Mouse (Mus musculus): Measurements from ENCODE around the gene Gm5105. TPM values are rescaled to one million over a fixed set of nuclear protein-coding genes. Genes with fewer than 3 reads are reported as not detected.
A peak's percentile ranks its signal among the peaks of the same experiment; 100 is the strongest.

Gm5105 gene
- under 1 TPM in 1 of 2 experiments, not detected in 1; 0.21 TPM for total RNA-seq (2021)

- intact Hi-C loops (cut with DNase I), result loop anchor here (5.0 kb wide), 2 partner anchors 75 to 150 kb away; partner anchors contain the start of genes Lamtor3, Mttp and Trmt10a
- no peak for DNase-seq (ENCODE audit: low spot score in 2 of 2)
Measured at GRCm38 (mm10) chr3:138067288-138067687, at the start of gene Gm5105. Gm5105 (minus strand) TSS chr3:138067388.

- no peak for DNase-seq (ENCODE audit: low spot score in 2 of 2)
- intact Hi-C loops (cut with DNase I), result no loop called here
Measured at GRCm38 (mm10) chr3:138116871-138117270, 49.7 kb upstream of the Gm5105 start.

- intact Hi-C loops (cut with DNase I), result no loop called here
- no peak for DNase-seq (ENCODE audit: low spot score in 2 of 2)
Measured at GRCm38 (mm10) chr3:138114106-138114505, 46.9 kb upstream of the Gm5105 start.

GRCm38 (mm10) chr3:138110910-138111782 lies 44.0 kb upstream of the Gm5105 start:
- DNase-seq (ENCODE audit: low spot score in 2 of 2), result no peak
- intact Hi-C loops (cut with DNase I), result no loop called here

GRCm38 (mm10) chr3:138106887-138107286 lies 39.7 kb upstream of the Gm5105 start:
- DNase-seq (ENCODE audit: low spot score in 2 of 2), result no peak
- intact Hi-C loops (cut with DNase I), result no loop called here

- intact Hi-C loops (cut with DNase I), result no loop called here
- no peak for DNase-seq (ENCODE audit: low spot score in 2 of 2)
Measured at GRCm38 (mm10) chr3:138105056-138105455, 37.9 kb upstream of the Gm5105 start.

GRCm38 (mm10) chr3:138103690-138104089 lies 36.5 kb upstream of the Gm5105 start:
- intact Hi-C loops (cut with DNase I), result no loop called here

GRCm38 (mm10) chr3:138101936-138102335 lies 34.7 kb upstream of the Gm5105 start:
- DNase-seq (ENCODE audit: low spot score in 2 of 2), result no peak
- intact Hi-C loops (cut with DNase I), result no loop called here

More at GRCm38 (mm10) chr3:138103690-138104089, 36.5 kb upstream of the Gm5105 start:
- DNase-seq (ENCODE audit: low spot score in 2 of 2), result no peak

GRCm38 (mm10) chr3:138097718-138098117 lies 30.5 kb upstream of the Gm5105 start:
- no peak for DNase-seq (ENCODE audit: low spot score in 2 of 2)
- intact Hi-C loops (cut with DNase I), result no loop called here

GRCm38 (mm10) chr3:138096263-138097028 lies 29.3 kb upstream of the Gm5105 start:
- no peak for DNase-seq (ENCODE audit: low spot score in 2 of 2)
- intact Hi-C loops (cut with DNase I), result no loop called here

- intact Hi-C loops (cut with DNase I), result no loop called here
- DNase-seq (ENCODE audit: low spot score in 2 of 2), result no peak
Measured at GRCm38 (mm10) chr3:138095718-138096117, 28.5 kb upstream of the Gm5105 start.

- intact Hi-C loops (cut with DNase I), result no loop called here
Measured at GRCm38 (mm10) chr3:138095301-138095700, 28.1 kb upstream of the Gm5105 start.

GRCm38 (mm10) chr3:138083896-138084295 lies 16.7 kb upstream of the Gm5105 start:
- intact Hi-C loops (cut with DNase I), result no loop called here
- no peak for DNase-seq (ENCODE audit: low spot score in 2 of 2)

More at GRCm38 (mm10) chr3:138095301-138095700, 28.1 kb upstream of the Gm5105 start:
- peak; percentile 40 to 88 for DNase-seq (ENCODE audit: low spot score in 2 of 2)

- DNase-seq (ENCODE audit: low spot score in 2 of 2), result peak in 1 of 2 experiments; percentile 86
Measured at GRCm38 (mm10) chr3:138083073-138083637, 16.0 kb upstream of the Gm5105 start.

GRCm38 (mm10) chr3:138078701-138079100 lies 11.5 kb upstream of the Gm5105 start:
- no peak for DNase-seq (ENCODE audit: low spot score in 2 of 2)
- intact Hi-C loops (cut with DNase I), result no loop called here

More at GRCm38 (mm10) chr3:138083073-138083637, 16.0 kb upstream of the Gm5105 start:
- intact Hi-C loops (cut with DNase I), result no loop called here

- no peak for DNase-seq (ENCODE audit: low spot score in 2 of 2)
- intact Hi-C loops (cut with DNase I), result no loop called here
Measured at GRCm38 (mm10) chr3:138077476-138078340, 10.5 kb upstream of the Gm5105 start.

- intact Hi-C loops (cut with DNase I), result no loop called here
- DNase-seq (ENCODE audit: low spot score in 2 of 2), result no peak
Measured at GRCm38 (mm10) chr3:138075209-138075608, 8.0 kb upstream of the Gm5105 start.

GRCm38 (mm10) chr3:138074214-138074613 lies 7.0 kb upstream of the Gm5105 start:
- intact Hi-C loops (cut with DNase I), result no loop called here
- no peak for DNase-seq (ENCODE audit: low spot score in 2 of 2)

GRCm38 (mm10) chr3:138071476-138072073 lies 4.4 kb upstream of the Gm5105 start:
- no peak for DNase-seq (ENCODE audit: low spot score in 2 of 2)
- intact Hi-C loops (cut with DNase I), result no loop called here
